Mouse (Mus musculus) left cerebral cortex, adult 11 months (tissue): ENCODE measurements around the gene Qrich2.

Experiments
- DNase-seq: peaks from one replicate; pipeline ENCODE4 v3.0.0; 2022; ENCODE audit warnings: low spot score

Qrich2 gene

GRCm38 (mm10) chr11:116445596-116446307 is 20.3 kb downstream of the Qrich2 start:
- peak; percentile 87 for DNase-seq

- no peak for DNase-seq
These were observed 22.1 kb downstream of the Qrich2 start for GRCm38 (mm10) chr11:116443935-116444334.

- no peak for DNase-seq
These were observed 22.7 kb downstream of the Qrich2 start for GRCm38 (mm10) chr11:116443311-116443710.

- no peak for DNase-seq
These were observed 23.2 kb downstream of the Qrich2 start for GRCm38 (mm10) chr11:116442867-116443177.

- DNase-seq, result no peak
These were observed 23.7 kb downstream of the Qrich2 start for GRCm38 (mm10) chr11:116442129-116442866.

GRCm38 (mm10) chr11:116440408-116441068 is 25.5 kb downstream of the Qrich2 start:
- no peak for DNase-seq

- DNase-seq, result no peak
These were observed 26.5 kb downstream of the Qrich2 start for GRCm38 (mm10) chr11:116439269-116440240.

- DNase-seq, result no peak
These were observed 28.5 kb downstream of the Qrich2 start for GRCm38 (mm10) chr11:116437541-116437940.

- DNase-seq, result no peak
These were observed 29.2 kb downstream of the Qrich2 start for GRCm38 (mm10) chr11:116436725-116437331.

GRCm38 (mm10) chr11:116435992-116436724 is 29.9 kb downstream of the Qrich2 start:
- DNase-seq, result no peak

- DNase-seq, result no peak
These were observed 30.9 kb downstream of the Qrich2 start for GRCm38 (mm10) chr11:116434967-116435752.

GRCm38 (mm10) chr11:116434287-116434966 is 31.6 kb downstream of the Qrich2 start:
- DNase-seq, result no peak

GRCm38 (mm10) chr11:116433356-116434286 is 32.4 kb downstream of the Qrich2 start, which contains the start of gene Ubald2:
Ubald2 (plus strand) TSS chr11:116434094.
- peak; percentile 99 for DNase-seq

GRCm38 (mm10) chr11:116432593-116433355 is 33.3 kb downstream of the Qrich2 start:
- DNase-seq, result no peak

- DNase-seq, result no peak
These were observed 33.9 kb downstream of the Qrich2 start for GRCm38 (mm10) chr11:116432127-116432526.

- DNase-seq, result no peak
These were observed 34.5 kb downstream of the Qrich2 start for GRCm38 (mm10) chr11:116431428-116432077.
